Mouse (Mus musculus): ENCODE results near the gene Bdp1. TPM values are rescaled to one million over a fixed set of nuclear protein-coding genes. Genes with fewer than 3 reads are reported as not detected.

Bdp1 gene
- total and polyA plus RNA-seq, 2 experiments from 2014 or later: 19.1 to 32.1 TPM

DNA sequence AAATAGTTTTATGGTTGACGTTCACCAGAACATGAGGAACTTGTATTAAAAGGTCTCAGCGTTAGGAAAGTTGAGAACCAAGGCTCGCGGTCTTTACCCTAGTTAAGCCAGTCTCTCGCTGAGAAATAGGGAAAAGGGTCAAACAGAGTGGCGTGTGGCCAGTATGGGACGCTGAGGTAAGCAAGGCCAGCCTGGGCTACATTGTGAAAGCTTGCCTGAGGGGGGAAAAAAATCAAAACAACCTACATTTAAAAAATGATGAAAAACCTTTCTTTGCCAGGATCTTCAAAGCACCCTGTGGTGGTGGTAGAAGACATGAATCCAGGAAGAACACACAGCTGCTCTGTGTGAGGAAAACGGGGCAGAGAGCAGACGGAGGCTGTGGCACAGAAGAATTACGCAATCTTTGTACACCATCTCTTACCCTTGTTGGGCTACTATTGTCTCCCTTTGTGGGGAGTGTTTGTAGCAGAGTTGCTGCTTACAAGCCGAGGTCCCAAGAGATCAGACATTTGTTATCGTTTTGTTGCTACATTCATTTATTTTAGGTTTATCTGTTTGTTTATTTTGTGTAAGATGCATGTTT is 97.9 kb downstream of the Bdp1 start:
- DNase-seq: no peak
- Histone ChIP-seq H3K4me2 (ENCODE audit: low read depth) (no peak overlapping the region), H3K27ac (ENCODE audit: low read depth, low read length) (no peak overlapping the region), H3K4me3 (ENCODE audit: low read depth, low read length) (no peak overlapping the region), H3K9me3 (ENCODE audit: low read length) (no peaks in the 10 kb centered on the region), H3K27me3 (ENCODE audit: insufficient read depth, low read length) (no peaks in the 10 kb centered on the region), H3K36me3 (ENCODE audit: insufficient read depth) (no peaks in the 10 kb centered on the region), H3K4me1 (ENCODE audit: insufficient read depth) (no peaks in the 10 kb centered on the region), H3K9ac (no peak overlapping the region)
- no peak for TF ChIP-seq CTCF (IDR thresholded peaks at IDR 0.05; ENCODE audit: low read depth)
- 92% methylated on average over 12 of the region's 12 CpGs for WGBS
- no peak for ATAC-seq

DNA sequence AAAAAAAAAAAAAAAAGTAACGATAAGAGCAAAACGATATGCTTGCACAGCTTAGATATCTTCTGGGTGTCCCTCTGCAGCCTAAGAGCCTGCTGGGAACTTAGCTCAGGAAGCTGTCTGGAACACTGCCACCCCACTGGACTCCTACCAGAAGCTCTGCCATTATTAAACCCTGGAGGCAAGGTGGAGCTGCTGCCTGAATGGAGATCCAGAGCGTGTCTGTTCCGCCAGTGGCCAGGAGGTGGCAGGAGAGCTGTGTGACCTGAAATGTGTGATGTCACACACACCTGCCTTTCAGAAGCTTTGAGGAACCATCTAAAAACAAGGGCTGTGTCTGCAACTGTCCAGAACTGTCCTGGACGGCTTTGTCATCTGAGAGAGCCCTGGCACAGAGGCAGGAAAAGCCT is 102.1 kb downstream of the Bdp1 start:
- ATAC-seq (peak; percentile 80), DNase-seq (peak; percentile 77)
- no peaks in the 10 kb centered on the region for H3K36me3 ChIP-seq (ENCODE audit: insufficient read depth)
- no peak overlapping the region for H3K9ac ChIP-seq
- TF ChIP-seq CTCF (IDR thresholded peaks at IDR 0.05; ENCODE audit: low read depth): peak; percentile 79
- H3K4me2 ChIP-seq (ENCODE audit: low read depth): no peak overlapping the region
- no peaks in the 10 kb centered on the region for H3K9me3 ChIP-seq (ENCODE audit: low read length)
- H3K27ac ChIP-seq (ENCODE audit: low read depth, low read length): no peak overlapping the region
- WGBS: 33% methylated on average over 5 of the region's 5 CpGs
- H3K27me3 ChIP-seq (ENCODE audit: insufficient read depth, low read length): no peaks in the 10 kb centered on the region
- no peak overlapping the region for H3K4me3 ChIP-seq (ENCODE audit: low read depth, low read length)
- H3K4me1 ChIP-seq (ENCODE audit: insufficient read depth): no peaks in the 10 kb centered on the region

DNA sequence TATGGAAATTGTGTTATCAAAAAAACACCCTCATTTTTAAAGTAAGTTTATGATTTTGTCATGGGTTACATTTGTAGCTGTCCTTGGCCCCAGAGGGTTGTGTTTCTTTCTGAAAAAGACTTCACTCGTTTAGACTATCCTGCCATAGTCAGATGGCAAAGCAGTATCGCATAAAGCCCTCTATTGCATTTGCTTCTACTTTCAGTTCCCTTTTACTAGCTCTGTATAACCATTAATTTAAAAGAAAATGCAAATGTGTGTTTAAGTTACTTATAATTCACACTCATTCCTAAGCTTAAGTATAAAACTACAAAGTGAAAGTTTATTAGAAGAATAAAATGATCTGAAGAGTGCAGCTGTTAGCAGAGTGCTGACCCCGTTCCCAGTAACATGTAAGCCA is 104.8 kb downstream of the Bdp1 start:
- no peak for TF ChIP-seq CTCF (IDR thresholded peaks at IDR 0.05; ENCODE audit: low read depth)
- no peaks in the 10 kb centered on the region for H3K36me3 ChIP-seq (ENCODE audit: insufficient read depth)
- H3K27ac ChIP-seq (ENCODE audit: low read depth, low read length): no peak overlapping the region
- 90% methylated on average over 3 of the region's 3 CpGs for WGBS
- no peaks in the 10 kb centered on the region for H3K27me3 ChIP-seq (ENCODE audit: insufficient read depth, low read length)
- DNase-seq: no peak
- no peaks in the 10 kb centered on the region for H3K4me1 ChIP-seq (ENCODE audit: insufficient read depth)
- H3K4me2 ChIP-seq (ENCODE audit: low read depth): no peak overlapping the region
- H3K9ac ChIP-seq: no peak overlapping the region
- ATAC-seq: no peak
- H3K4me3 ChIP-seq (ENCODE audit: low read depth, low read length): no peak overlapping the region
- H3K9me3 ChIP-seq (ENCODE audit: low read length): no peaks in the 10 kb centered on the region

DNA sequence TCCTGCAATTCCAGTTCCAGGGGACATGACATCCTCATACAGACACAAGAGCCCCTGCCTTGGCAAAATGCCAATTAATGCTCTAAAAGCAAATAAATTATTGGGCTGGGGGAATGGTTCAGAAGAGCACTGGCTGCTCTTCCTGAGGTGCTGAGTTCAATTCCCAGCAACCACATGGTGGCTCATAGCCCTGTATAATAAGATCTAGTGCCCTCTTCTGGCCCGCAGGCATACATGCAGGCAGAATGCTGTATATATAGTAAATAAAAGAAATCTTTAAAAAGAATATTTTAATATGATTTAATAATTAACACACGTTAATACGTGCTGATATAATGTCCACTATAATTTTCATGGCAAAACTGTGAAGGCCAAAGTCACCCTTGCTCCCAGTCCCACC is 105.8 kb downstream of the Bdp1 start:
- Histone ChIP-seq H3K36me3 (ENCODE audit: insufficient read depth) (no peaks in the 10 kb centered on the region), H3K9me3 (ENCODE audit: low read length) (no peaks in the 10 kb centered on the region), H3K27ac (ENCODE audit: low read depth, low read length) (no peak overlapping the region), H3K9ac (no peak overlapping the region), H3K4me2 (ENCODE audit: low read depth) (no peak overlapping the region), H3K4me3 (ENCODE audit: low read depth, low read length) (no peak overlapping the region), H3K4me1 (ENCODE audit: insufficient read depth) (no peaks in the 10 kb centered on the region), H3K27me3 (ENCODE audit: insufficient read depth, low read length) (no peaks in the 10 kb centered on the region)
- TF ChIP-seq CTCF (IDR thresholded peaks at IDR 0.05; ENCODE audit: low read depth): peak; percentile 32
- DNase-seq (peak; percentile 3), ATAC-seq (no peak)
- 85% methylated on average over 3 of the region's 3 CpGs for whole genome bisulfite sequencing

DNA sequence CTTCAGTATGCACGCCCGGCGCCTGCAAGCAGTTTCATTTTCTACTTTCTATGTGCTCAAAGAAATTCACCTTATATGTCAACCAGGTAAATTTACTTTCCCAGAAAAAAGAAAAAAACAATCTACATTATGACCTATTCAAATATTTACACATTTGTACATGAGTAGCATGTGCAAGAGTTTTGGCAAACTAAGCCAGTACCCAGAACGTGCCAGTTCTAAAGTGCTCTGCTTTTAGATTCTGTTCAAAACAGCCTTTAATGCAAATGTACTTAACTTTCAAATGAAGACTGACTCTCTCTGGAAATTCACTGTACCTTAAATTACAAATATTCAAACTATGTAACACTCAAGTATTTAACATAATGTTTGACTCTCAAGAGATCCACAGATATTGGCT is 114.3 kb downstream of the Bdp1 start:
- no peaks in the 10 kb centered on the region for H3K4me1 ChIP-seq (ENCODE audit: insufficient read depth)
- no peaks in the 10 kb centered on the region for H3K9me3 ChIP-seq (ENCODE audit: low read length)
- no peak overlapping the region for H3K9ac ChIP-seq
- whole genome bisulfite sequencing: 88% methylated on average over 4 of the region's 4 CpGs
- ATAC-seq (no peak), DNase-seq (no peak)
- no peak overlapping the region for H3K4me2 ChIP-seq (ENCODE audit: low read depth)
- H3K27ac ChIP-seq (ENCODE audit: low read depth, low read length): no peak overlapping the region
- no peak overlapping the region for H3K4me3 ChIP-seq (ENCODE audit: low read depth, low read length)
- H3K27me3 ChIP-seq (ENCODE audit: insufficient read depth, low read length): no peaks in the 10 kb centered on the region
- H3K36me3 ChIP-seq (ENCODE audit: insufficient read depth): peaks cover 14% of the 10 kb centered on the region
- TF ChIP-seq CTCF (IDR thresholded peaks at IDR 0.05; ENCODE audit: low read depth): no peak

DNA sequence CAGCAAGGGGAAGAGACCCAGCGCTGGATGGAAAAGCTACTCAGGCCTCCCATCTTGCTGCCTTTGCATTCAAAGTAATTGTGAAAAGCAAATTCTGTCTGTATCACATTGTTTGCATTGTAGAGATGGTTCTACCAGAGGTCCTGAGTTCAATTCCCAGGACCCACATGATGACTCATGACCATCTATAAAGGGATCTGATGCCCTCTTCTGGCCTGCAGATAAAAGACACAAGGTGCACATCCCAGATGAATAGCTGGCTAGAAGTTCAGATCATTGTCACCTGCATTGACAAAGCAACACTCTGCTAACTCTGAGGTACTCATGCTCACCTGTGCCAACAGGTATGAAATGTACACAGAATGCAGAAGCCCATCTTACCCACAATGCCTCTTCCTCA is 120.5 kb downstream of the Bdp1 start:
- no peaks in the 10 kb centered on the region for H3K9me3 ChIP-seq (ENCODE audit: low read length)
- H3K27me3 ChIP-seq (ENCODE audit: insufficient read depth, low read length): no peaks in the 10 kb centered on the region
- no peak overlapping the region for H3K4me3 ChIP-seq (ENCODE audit: low read depth, low read length)
- H3K9ac ChIP-seq: no peak overlapping the region
- 89% methylated on average over 1 of the region's 1 CpGs for WGBS
- peaks cover 8% of the 10 kb centered on the region; the same call in 1 of the 2 replicates for H3K36me3 ChIP-seq (ENCODE audit: insufficient read depth)
- no peak overlapping the region for H3K4me2 ChIP-seq (ENCODE audit: low read depth)
- DNase-seq (no peak), ATAC-seq (no peak)
- H3K4me1 ChIP-seq (ENCODE audit: insufficient read depth): no peaks in the 10 kb centered on the region
- TF ChIP-seq CTCF (IDR thresholded peaks at IDR 0.05; ENCODE audit: low read depth): peak; percentile 37
- H3K27ac ChIP-seq (ENCODE audit: low read depth, low read length): no peak overlapping the region

DNA sequence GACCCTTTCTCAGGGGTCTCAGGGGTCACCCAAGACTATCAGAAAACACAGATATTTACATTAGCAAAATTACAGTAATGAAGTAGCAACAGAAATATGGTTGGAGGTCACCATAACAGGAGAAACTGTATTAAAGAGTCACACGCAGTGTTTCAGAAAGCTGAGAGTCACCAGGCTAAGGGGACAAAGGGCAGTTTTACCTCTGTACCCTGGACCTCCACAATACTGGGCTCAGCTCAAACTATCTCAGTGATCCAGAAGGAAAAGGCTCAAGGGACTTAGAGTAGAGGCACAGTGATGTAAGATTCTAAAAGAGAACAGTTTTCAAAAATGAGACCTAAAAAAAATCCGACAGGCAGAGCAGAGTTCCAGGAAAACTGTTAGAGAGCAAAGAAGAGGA is 124.5 kb downstream of the Bdp1 start:
- Histone ChIP-seq H3K9me3 (ENCODE audit: low read length) (no peaks in the 10 kb centered on the region), H3K4me3 (ENCODE audit: low read depth, low read length) (no peak overlapping the region), H3K27ac (ENCODE audit: low read depth, low read length) (no peak overlapping the region), H3K27me3 (ENCODE audit: insufficient read depth, low read length) (no peaks in the 10 kb centered on the region), H3K36me3 (ENCODE audit: insufficient read depth) (0 out of 2 replicates have a peak, but pooled peaks cover 1% of the 10 kb centered on the region), H3K9ac (no peak overlapping the region), H3K4me1 (ENCODE audit: insufficient read depth) (no peaks in the 10 kb centered on the region), H3K4me2 (ENCODE audit: low read depth) (no peak overlapping the region)
- ATAC-seq: no peak
- 39% methylated on average over 2 of the region's 2 CpGs for WGBS
- no peak for DNase-seq
- no peak for TF ChIP-seq CTCF (IDR thresholded peaks at IDR 0.05; ENCODE audit: low read depth)
